Mouse (Mus musculus): ENCODE measurements at regions not wholly inside any gene's neighbourhood (a gene's known extent, or its start where the extent isn't known, plus 50 kb on each side); places are given as distances from the start of the nearest gene placed in this dataset.

DNA sequence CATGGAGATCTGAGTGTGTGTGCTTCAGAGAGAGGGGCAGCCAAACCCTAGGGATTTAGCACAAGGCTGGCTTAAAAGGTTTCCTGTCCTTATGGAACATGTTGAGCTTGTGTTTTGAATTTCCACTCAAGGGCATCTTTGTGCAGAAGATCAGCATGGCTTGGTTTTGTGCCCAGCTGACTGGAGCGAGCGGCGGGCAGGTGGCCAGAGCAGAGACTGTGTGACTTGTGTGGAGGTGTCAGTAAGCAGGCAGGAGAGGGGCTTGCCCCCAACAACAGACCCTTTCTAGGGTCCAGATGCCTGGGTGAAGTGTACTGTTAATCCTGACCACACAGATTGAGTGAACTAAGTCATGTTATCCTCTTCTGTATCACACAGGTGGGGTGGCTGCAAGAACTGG is 89.0 kb downstream of the Dact1 start:
- TF ChIP-seq EP300 (IDR thresholded peaks at IDR 0.05): no peak
- TF ChIP-seq CTCF (IDR thresholded peaks at IDR 0.05): no peak

All from lung, postnatal 0 days (tissue).